Mouse (Mus musculus) bone marrow, adult 2 months (tissue): ENCODE measurements around the gene Vmn2r41. TPM values are rescaled to one million over a fixed set of nuclear protein-coding genes. Genes with fewer than 3 reads are reported as not detected.
"Not testable (repeated sequence)": the region's sequence is repeated elsewhere in the genome, so short reads cannot be mapped to it uniquely, and the experiment has no call there.

ENCODE experiments used
- H3K27ac ChIP-seq: fragments of 200-500 bp; 2 replicates; pipeline ENCODE4 v1.5.1; 2012; ENCODE audit warnings: low read depth, mild to moderate bottlenecking, control low read depth, inconsistent platforms, low read length; ENCODE audit not compliant: control insufficient read depth, poor library complexity, insufficient read depth
- H3K4me1 ChIP-seq: fragments of 200-500 bp; 2 replicates; pipeline ENCODE4 v1.6.1; 2011; ENCODE audit warnings: low read length; ENCODE audit not compliant: control insufficient read depth, insufficient read depth
- H3K4me3 ChIP-seq: fragments of 200-500 bp; replicated peaks from 2 replicates; pipeline ENCODE3; 2011; ENCODE audit warnings: mild to moderate bottlenecking, low read depth, low read length, control low read depth; ENCODE audit not compliant: control insufficient read depth
- WGBS: fragments of 180-500 bp; shearing (Covaris S2); methylation state at CpG from one replicate; pipeline ENCODE4 v1.1.7; 2018; 5-methylcytosine and 5-hydroxymethylcytosine counted together
- polyA plus RNA-seq: library from polyadenylated mRNA; stranded (reverse); fragments of >200 nt; gene quantifications from 2 replicates; pipeline ENCODE4 v1.2.4, GENCODE M21; 2011; ENCODE audit warnings: low replicate concordance; ENCODE audit not compliant: missing spikeins, insufficient read depth, insufficient read length

The Vmn2r41 gene
- polyA plus RNA-seq = not detected in 2 replicates

GRCm38 (mm10) chr7:8161554-8161953 is at the start of gene Vmn2r41:
Gene Vmn2r41, minus strand, starts transcription at chr7:8161654.
- not testable (repeated sequence) for H3K27ac ChIP-seq, H3K4me3 ChIP-seq
- WGBS = no CpG with 5 or more reads among the region's 1 CpGs

GRCm38 (mm10) chr7:8200220-8200619 is 38.8 kb upstream of the Vmn2r41 start, which contains the start of gene Vmn2r42:
Gene Vmn2r42, minus strand, starts transcription at chr7:8200320.
- no CpG with 5 or more reads among the region's 2 CpGs for WGBS
- not testable (repeated sequence) for H3K4me3 ChIP-seq, H3K4me1 ChIP-seq, H3K27ac ChIP-seq

More at GRCm38 (mm10) chr7:8161554-8161953, at the start of gene Vmn2r41:
- not testable (repeated sequence) for H3K4me1 ChIP-seq

GRCm38 (mm10) chr7:8092871-8093270 is 68.6 kb downstream of the Vmn2r41 start:
- WGBS = 32% methylated on average over 11 of the region's 15 CpGs
- not testable (repeated sequence) for H3K4me1 ChIP-seq

More at GRCm38 (mm10) chr7:8092871-8093270, 68.6 kb downstream of the Vmn2r41 start:
- not testable (repeated sequence) for H3K27ac ChIP-seq, H3K4me3 ChIP-seq

Other genes starting within 250 kb of the Vmn2r41 start
- not detected in 2 replicates for gene Vmn2r42, start 38.7 kb upstream of the Vmn2r41 start, polyA plus RNA-seq
- not detected in 2 replicates for gene Vmn2r43, start 98.9 kb upstream of the Vmn2r41 start, polyA plus RNA-seq
- gene Vmn2r44, start 221.7 kb upstream of the Vmn2r41 start, polyA plus RNA-seq = not detected in 2 replicates